Mouse (Mus musculus): ENCODE measurements around the gene Ipo9. TPM values are rescaled to one million over a fixed set of nuclear protein-coding genes. Genes with fewer than 3 reads are reported as not detected.
A peak's percentile ranks its signal among the peaks of the same experiment; 100 is the strongest.
"Not testable (repeated sequence)": the region's sequence is repeated elsewhere in the genome, so short reads cannot be mapped to it uniquely, and the experiment has no call there.

Gene Ipo9
- polyA plus RNA-seq, 1 experiment from 2014 or later, result 184 TPM

- not testable (repeated sequence) for H3K4me3 ChIP-seq (ENCODE audit: low read depth, low read length); H3K9ac ChIP-seq (ENCODE audit: low read length); H3K4me2 ChIP-seq (ENCODE audit: low read depth); H3K27me3 ChIP-seq (ENCODE audit: control insufficient read depth, insufficient read depth, low read length); H3K4me1 ChIP-seq (ENCODE audit: control insufficient read depth, insufficient read depth, low read length); DNase-seq (ENCODE audit: low spot score); H3K9me3 ChIP-seq (ENCODE audit: control insufficient read depth, low read length); H3K27ac ChIP-seq (ENCODE audit: low read depth, low read length); ATAC-seq (ENCODE audit: insufficient read depth, low FRiP score, low TSS enrichment)
- 66% methylated on average over 6 of the region's 6 CpGs for WGBS
- H3K36me3 ChIP-seq (ENCODE audit: control insufficient read depth, insufficient read depth, low read length), result peaks cover 19% of the 10 kb centered on the region
Measured at GRCm38 (mm10) chr1:135381560-135381959, 48.7 kb downstream of the Ipo9 start.

- H3K9me3 ChIP-seq (ENCODE audit: control insufficient read depth, low read length), result no peaks in the 10 kb centered on the region
- 78% methylated on average over 15 of the region's 15 CpGs for WGBS
- H3K9ac ChIP-seq (ENCODE audit: low read length), result no peak overlapping the region
- H3K4me3 ChIP-seq (ENCODE audit: low read depth, low read length), result no peak overlapping the region
- H3K4me1 ChIP-seq (ENCODE audit: control insufficient read depth, insufficient read depth, low read length), result peaks cover 2% of the 10 kb centered on the region; the same call in 1 of the 2 replicates
- no peaks in the 10 kb centered on the region for H3K27me3 ChIP-seq (ENCODE audit: control insufficient read depth, insufficient read depth, low read length)
- H3K27ac ChIP-seq (ENCODE audit: low read depth, low read length), result no peak overlapping the region
- ATAC-seq (ENCODE audit: insufficient read depth, low FRiP score, low TSS enrichment), result no peak
- no peak overlapping the region for H3K4me2 ChIP-seq (ENCODE audit: low read depth)
- H3K36me3 ChIP-seq (ENCODE audit: control insufficient read depth, insufficient read depth, low read length), result peaks cover 10% of the 10 kb centered on the region
- no peak for DNase-seq (ENCODE audit: low spot score)
Measured at GRCm38 (mm10) chr1:135380071-135380991, 50.0 kb downstream of the Ipo9 start.

GRCm38 (mm10) chr1:135379048-135379447, 51.3 kb downstream of the Ipo9 start:
- H3K4me1 ChIP-seq (ENCODE audit: control insufficient read depth, insufficient read depth, low read length), result peaks cover 6% of the 10 kb centered on the region; the same call in 1 of the 2 replicates
- no peak overlapping the region for H3K27ac ChIP-seq (ENCODE audit: low read depth, low read length)
- H3K27me3 ChIP-seq (ENCODE audit: control insufficient read depth, insufficient read depth, low read length), result no peaks in the 10 kb centered on the region
- no peak overlapping the region for H3K4me2 ChIP-seq (ENCODE audit: low read depth)
- DNase-seq (ENCODE audit: low spot score) (no peak), ATAC-seq (ENCODE audit: insufficient read depth, low FRiP score, low TSS enrichment) (no peak)
- no peaks in the 10 kb centered on the region for H3K9me3 ChIP-seq (ENCODE audit: control insufficient read depth, low read length)
- WGBS, result 65% methylated on average over 2 of the region's 2 CpGs
- H3K36me3 ChIP-seq (ENCODE audit: control insufficient read depth, insufficient read depth, low read length), result peaks cover 5% of the 10 kb centered on the region
- H3K4me3 ChIP-seq (ENCODE audit: low read depth, low read length), result no peak overlapping the region
- no peak overlapping the region for H3K9ac ChIP-seq (ENCODE audit: low read length)

GRCm38 (mm10) chr1:135378576-135378975, 51.7 kb downstream of the Ipo9 start:
- Histone ChIP-seq H3K4me1 (ENCODE audit: control insufficient read depth, insufficient read depth, low read length) (peaks cover 6% of the 10 kb centered on the region; the same call in 1 of the 2 replicates), H3K36me3 (ENCODE audit: control insufficient read depth, insufficient read depth, low read length) (peaks cover 3% of the 10 kb centered on the region), H3K9ac (ENCODE audit: low read length) (no peak overlapping the region), H3K27me3 (ENCODE audit: control insufficient read depth, insufficient read depth, low read length) (no peaks in the 10 kb centered on the region), H3K4me3 (ENCODE audit: low read depth, low read length) (no peak overlapping the region), H3K27ac (ENCODE audit: low read depth, low read length) (no peak overlapping the region), H3K9me3 (ENCODE audit: control insufficient read depth, low read length) (no peaks in the 10 kb centered on the region), H3K4me2 (ENCODE audit: low read depth) (no peak overlapping the region)
- DNase-seq (ENCODE audit: low spot score), result no peak
- ATAC-seq (ENCODE audit: insufficient read depth, low FRiP score, low TSS enrichment), result no peak
- WGBS, result 70% methylated on average over 9 of the region's 9 CpGs

GRCm38 (mm10) chr1:135374868-135375581, 55.3 kb downstream of the Ipo9 start, which contains the start of gene Shisa4:
Shisa4 (minus strand) TSS chr1:135375237.
- peak within 1 kb of the TSS; percentile 75 for H3K4me3 ChIP-seq (ENCODE audit: low read depth, low read length)
- 3% methylated on average over 32 of the region's 38 CpGs for WGBS
- H3K9ac ChIP-seq (ENCODE audit: low read length), result peak within 1 kb of the TSS; percentile 93
- peak within 1 kb of the TSS; percentile 77 for H3K27ac ChIP-seq (ENCODE audit: low read depth, low read length)
- H3K4me2 ChIP-seq (ENCODE audit: low read depth), result peak within 1 kb of the TSS; percentile 89
- peaks cover 11% of the 10 kb centered on the region for H3K4me1 ChIP-seq (ENCODE audit: control insufficient read depth, insufficient read depth, low read length)
- no peaks in the 10 kb centered on the region for H3K36me3 ChIP-seq (ENCODE audit: control insufficient read depth, insufficient read depth, low read length)
- no peaks in the 10 kb centered on the region for H3K9me3 ChIP-seq (ENCODE audit: control insufficient read depth, low read length)
- no peaks in the 10 kb centered on the region for H3K27me3 ChIP-seq (ENCODE audit: control insufficient read depth, insufficient read depth, low read length)
- DNase-seq (ENCODE audit: low spot score), result peak; percentile 87
- peak; percentile 91 for ATAC-seq (ENCODE audit: insufficient read depth, low FRiP score, low TSS enrichment)

- Histone ChIP-seq H3K36me3 (ENCODE audit: control insufficient read depth, insufficient read depth, low read length) (no peaks in the 10 kb centered on the region), H3K27me3 (ENCODE audit: control insufficient read depth, insufficient read depth, low read length) (no peaks in the 10 kb centered on the region), H3K4me3 (ENCODE audit: low read depth, low read length) (peak overlapping the region; percentile 75), H3K4me2 (ENCODE audit: low read depth) (peak overlapping the region; percentile 89), H3K27ac (ENCODE audit: low read depth, low read length) (peak overlapping the region; percentile 77), H3K4me1 (ENCODE audit: control insufficient read depth, insufficient read depth, low read length) (peaks cover 11% of the 10 kb centered on the region), H3K9ac (ENCODE audit: low read length) (peak overlapping the region; percentile 93), H3K9me3 (ENCODE audit: control insufficient read depth, low read length) (no peaks in the 10 kb centered on the region)
- DNase-seq (ENCODE audit: low spot score) (peak; percentile 50), ATAC-seq (ENCODE audit: insufficient read depth, low FRiP score, low TSS enrichment) (peak; percentile 18; the same call in 1 of the 2 replicates)
- WGBS, result 4% methylated on average over 19 of the region's 19 CpGs
Measured at GRCm38 (mm10) chr1:135374175-135374867, 56.0 kb downstream of the Ipo9 start.

- 76% methylated on average over 4 of the region's 4 CpGs for WGBS
- no peak for ATAC-seq (ENCODE audit: insufficient read depth, low FRiP score, low TSS enrichment)
- no peaks in the 10 kb centered on the region for H3K27me3 ChIP-seq (ENCODE audit: control insufficient read depth, insufficient read depth, low read length)
- H3K4me3 ChIP-seq (ENCODE audit: low read depth, low read length), result no peak overlapping the region; the same call in 1 of the 2 replicates
- 0 out of 2 replicates have a peak overlapping the region, but pooled peaks have one; percentile 11 for H3K27ac ChIP-seq (ENCODE audit: low read depth, low read length)
- H3K4me1 ChIP-seq (ENCODE audit: control insufficient read depth, insufficient read depth, low read length), result peaks cover 11% of the 10 kb centered on the region
- H3K36me3 ChIP-seq (ENCODE audit: control insufficient read depth, insufficient read depth, low read length), result no peaks in the 10 kb centered on the region
- H3K9me3 ChIP-seq (ENCODE audit: control insufficient read depth, low read length), result no peaks in the 10 kb centered on the region
- peak overlapping the region; percentile 12 for H3K9ac ChIP-seq (ENCODE audit: low read length)
- peak overlapping the region; percentile 24; the same call in 1 of the 2 replicates for H3K4me2 ChIP-seq (ENCODE audit: low read depth)
- DNase-seq (ENCODE audit: low spot score), result no peak
Measured at GRCm38 (mm10) chr1:135373171-135373677, 57.1 kb downstream of the Ipo9 start.

- Histone ChIP-seq H3K36me3 (ENCODE audit: control insufficient read depth, insufficient read depth, low read length) (no peaks in the 10 kb centered on the region), H3K4me3 (ENCODE audit: low read depth, low read length) (no peak overlapping the region), H3K9ac (ENCODE audit: low read length) (no peak overlapping the region), H3K27me3 (ENCODE audit: control insufficient read depth, insufficient read depth, low read length) (no peaks in the 10 kb centered on the region), H3K27ac (ENCODE audit: low read depth, low read length) (no peak overlapping the region), H3K9me3 (ENCODE audit: control insufficient read depth, low read length) (no peaks in the 10 kb centered on the region), H3K4me2 (ENCODE audit: low read depth) (no peak overlapping the region), H3K4me1 (ENCODE audit: control insufficient read depth, insufficient read depth, low read length) (peaks cover 5% of the 10 kb centered on the region)
- DNase-seq (ENCODE audit: low spot score) (no peak), ATAC-seq (ENCODE audit: insufficient read depth, low FRiP score, low TSS enrichment) (no peak)
- 82% methylated on average over 5 of the region's 5 CpGs for WGBS
Measured at GRCm38 (mm10) chr1:135369415-135369814, 60.9 kb downstream of the Ipo9 start.

All from neural tube, embryonic 11.5 days (tissue).